In genomic region chr9:43761181-43761820, GRCm38 (mm10) we compare ENCODE assay signal across 8 mouse cellular contexts. TPM values are rescaled to one million over a fixed set of nuclear protein-coding genes. Genes with fewer than 3 reads are reported as not detected.
DNase-seq lines count a peak whose midpoint lies in the region; ATAC-seq lines count a peak whose summit lies in the region.

No protein-coding gene starts in this region.

- H3K4me1 ChIP-seq in hindbrain, embryonic 12.5 days: peaks cover 70% of the 10 kb centered on the region
- peaks cover 72% of the 10 kb centered on the region for H3K4me1 ChIP-seq in neural tube, embryonic 12.5 days
- H3K4me1 ChIP-seq in kidney, embryonic 16.5 days (ENCODE audit: insufficient read depth, low read length): peaks cover 35% of the 10 kb centered on the region
- peaks cover 33% of the 10 kb centered on the region for H3K4me1 ChIP-seq in heart, embryonic 11.5 days (ENCODE audit: control insufficient read depth, insufficient read depth, low read length)

- H3K4me3 ChIP-seq in hindbrain, embryonic 12.5 days: no peak overlapping the region
- no peak overlapping the region for H3K4me3 ChIP-seq in neural tube, embryonic 12.5 days
- no peak overlapping the region for H3K4me3 ChIP-seq in kidney, embryonic 16.5 days (ENCODE audit: low read length)
- no peak overlapping the region for H3K4me3 ChIP-seq in heart, embryonic 11.5 days (ENCODE audit: low read depth, low read length)

- 43% methylated on average over 5 of the region's 5 CpGs for WGBS in hindbrain, embryonic 12.5 days
- 51% methylated on average over 5 of the region's 5 CpGs for WGBS in neural tube, embryonic 12.5 days
- WGBS in kidney, embryonic 16.5 days: 71% methylated on average over 5 of the region's 5 CpGs
- 57% methylated on average over 5 of the region's 5 CpGs for WGBS in heart, embryonic 11.5 days (ENCODE audit: insufficient replicate concordance)

- H3K9me3 ChIP-seq in hindbrain, embryonic 12.5 days (replicated peaks): 0 out of 2 replicates have a peak, but pooled peaks cover 4% of the 10 kb centered on the region
- H3K9me3 ChIP-seq in neural tube, embryonic 12.5 days: no peaks in the 10 kb centered on the region
- H3K9me3 ChIP-seq in kidney, embryonic 16.5 days (ENCODE audit: low read length): no peaks in the 10 kb centered on the region
- no peaks in the 10 kb centered on the region for H3K9me3 ChIP-seq in heart, embryonic 11.5 days (replicated peaks; ENCODE audit: control insufficient read depth, low read length)

- peak; percentile 71 for ATAC-seq in hindbrain, embryonic 12.5 days (ENCODE audit: low FRiP score)
- ATAC-seq in neural tube, embryonic 12.5 days (ENCODE audit: low FRiP score, low read depth): peak; percentile 34
- no peak for ATAC-seq in kidney, embryonic 16.5 days (ENCODE audit: low FRiP score, low TSS enrichment)
- ATAC-seq in heart, embryonic 11.5 days (replicated peaks; ENCODE audit: insufficient number of reproducible peaks, low FRiP score, low TSS enrichment): no peak

- no peak overlapping the region; the same call in 1 of the 2 replicates for H3K9ac ChIP-seq in hindbrain, embryonic 12.5 days
- no peak overlapping the region; the same call in 1 of the 2 replicates for H3K9ac ChIP-seq in neural tube, embryonic 12.5 days
- H3K9ac ChIP-seq in kidney, embryonic 16.5 days (replicated peaks; ENCODE audit: low read length): no peak overlapping the region
- H3K9ac ChIP-seq in heart, embryonic 11.5 days (ENCODE audit: low read depth, low read length): no peak overlapping the region

- DNase-seq in layer of hippocampus, adult 18-20 months (ENCODE audit: low spot score in 2 of 2): peak; percentile 41 to 73
- no peak for DNase-seq in layer of hippocampus, postnatal 10 days (ENCODE audit: low spot score in 2 of 2)
- DNase-seq in brain, embryonic 18.5 days (ENCODE audit: low read depth, low spot score): peak; percentile 79
- DNase-seq in urinary bladder, postnatal 4 days (ENCODE audit: low spot score in 2 of 2): no peak

- H3K27ac ChIP-seq in hindbrain, embryonic 12.5 days: peak overlapping the region; percentile 80
- no peak overlapping the region; the same call in 1 of the 2 replicates for H3K27ac ChIP-seq in neural tube, embryonic 12.5 days
- H3K27ac ChIP-seq in kidney, embryonic 16.5 days (ENCODE audit: low read length): no peak overlapping the region
- no peak overlapping the region for H3K27ac ChIP-seq in heart, embryonic 11.5 days (ENCODE audit: low read depth, low read length)

- H3K27me3 ChIP-seq in hindbrain, embryonic 12.5 days: no peaks in the 10 kb centered on the region
- no peaks in the 10 kb centered on the region; the same call in 1 of the 2 replicates for H3K27me3 ChIP-seq in neural tube, embryonic 12.5 days (replicated peaks)
- no peaks in the 10 kb centered on the region for H3K27me3 ChIP-seq in kidney, embryonic 16.5 days (ENCODE audit: insufficient read depth, low read length)
- no peaks in the 10 kb centered on the region for H3K27me3 ChIP-seq in heart, embryonic 11.5 days (ENCODE audit: control insufficient read depth, insufficient read depth, low read length)

- H3K4me2 ChIP-seq in hindbrain, embryonic 12.5 days (replicated peaks): peak overlapping the region; percentile 22; the same call in 1 of the 2 replicates
- H3K4me2 ChIP-seq in neural tube, embryonic 12.5 days (replicated peaks): peak overlapping the region; percentile 31; the same call in 1 of the 2 replicates
- no peak overlapping the region for H3K4me2 ChIP-seq in kidney, embryonic 16.5 days (replicated peaks; ENCODE audit: low read depth, low read length)
- no peak overlapping the region for H3K4me2 ChIP-seq in heart, embryonic 11.5 days

- no peaks in the 10 kb centered on the region for H3K36me3 ChIP-seq in hindbrain, embryonic 12.5 days
- peaks cover 4% of the 10 kb centered on the region; the same call in 1 of the 2 replicates for H3K36me3 ChIP-seq in neural tube, embryonic 12.5 days
- no peaks in the 10 kb centered on the region for H3K36me3 ChIP-seq in kidney, embryonic 16.5 days (ENCODE audit: insufficient read depth, low read length)
- no peaks in the 10 kb centered on the region for H3K36me3 ChIP-seq in heart, embryonic 11.5 days (ENCODE audit: control insufficient read depth, insufficient read depth, low read length)

RNA-seq across cellular contexts. Expression of gene Nectin1, which starts 17.5 kb away (rescaled TPM):
- total RNA-seq in layer of hippocampus, adult 18-20 months (2021): 10 to 100 TPM; 68.2 to 70.6 TPM
- 100 to 1,000 TPM in 1 of 2 experiments, 10 to 100 TPM in 1; 96.1 to 106 TPM for total RNA-seq in layer of hippocampus, postnatal 10 days (2021)
- polyA plus RNA-seq in hindbrain, embryonic 12.5 days (2016; fragmentation: Nextera tagmentation; extraction: Ambion mirVana): 12.9 and 13.0 TPM in 2 replicates
- 15.2 and 15.5 TPM in 2 replicates for polyA plus RNA-seq in neural tube, embryonic 12.5 days (2016; fragmentation: Nextera tagmentation; extraction: Ambion mirVana)
- polyA plus RNA-seq in kidney, embryonic 16.5 days (2015; fragmentation: Nextera tagmentation; extraction: Ambion mirVana): 4.3 and 4.7 TPM in 2 replicates
- 2.2 and 2.4 TPM in 2 replicates for polyA plus RNA-seq in heart, embryonic 11.5 days (2014; fragmentation: Nextera tagmentation; extraction: Ambion mirVana)

Comparison
In these comparisons a context has a peak if more than half of its experiments do, and no peak if none do; other contexts are left out.
1. DNase-seq: peak in layer of hippocampus, adult 18-20 months (2 of 2) and brain, embryonic 18.5 days (single experiment); none in layer of hippocampus, postnatal 10 days (0 of 2) and urinary bladder, postnatal 4 days (0 of 2).
2. ATAC-seq: peak in hindbrain, embryonic 12.5 days (single experiment) and neural tube, embryonic 12.5 days (single experiment); none in kidney, embryonic 16.5 days (single experiment) and heart, embryonic 11.5 days (single experiment).
3. H3K4me2 ChIP-seq: peak in hindbrain, embryonic 12.5 days (single experiment) and neural tube, embryonic 12.5 days (single experiment); none in kidney, embryonic 16.5 days (single experiment) and heart, embryonic 11.5 days (single experiment).